Mouse (Mus musculus): ENCODE data around the gene Gm9887. TPM values are rescaled to one million over a fixed set of nuclear protein-coding genes. Genes with fewer than 3 reads are reported as not detected.

Gm9887 gene
- polyA plus RNA-seq, 1 experiment from 2014 or later: 1.6 TPM

DNA sequence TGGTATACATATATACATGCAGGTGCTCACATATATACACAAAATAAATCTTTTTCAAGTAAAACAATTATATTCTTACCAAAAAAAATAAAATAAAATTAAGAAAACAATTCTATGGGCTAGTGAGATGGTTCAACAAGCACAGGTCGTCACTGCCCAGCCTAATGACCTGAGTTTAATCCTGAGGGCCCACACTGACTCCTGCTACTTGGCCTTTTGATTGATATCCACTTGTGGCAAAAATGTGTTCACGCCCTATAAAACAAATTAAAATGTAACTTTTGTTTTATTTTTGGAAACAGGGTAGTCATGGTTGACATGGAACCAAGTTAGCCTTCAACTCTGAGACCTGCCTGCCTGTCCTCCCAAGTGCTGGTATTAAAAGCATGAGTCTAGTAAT is 22.3 kb downstream of the Gm9887 start:
- 91% methylated on average over 2 of the region's 2 CpGs for WGBS
- Histone ChIP-seq H3K9me3 (no peaks in the 10 kb centered on the region), H3K36me3 (peaks cover 76% of the 10 kb centered on the region), H3K4me3 (no peak overlapping the region), H3K4me1 (no peaks in the 10 kb centered on the region), H3K27me3 (no peaks in the 10 kb centered on the region), H3K4me2 (no peak overlapping the region), H3K27ac (no peak overlapping the region), H3K9ac (no peak overlapping the region)
- ATAC-seq (ENCODE audit: insufficient number of reproducible peaks, insufficient read depth, low FRiP score, low TSS enrichment, low read depth): no peak

DNA sequence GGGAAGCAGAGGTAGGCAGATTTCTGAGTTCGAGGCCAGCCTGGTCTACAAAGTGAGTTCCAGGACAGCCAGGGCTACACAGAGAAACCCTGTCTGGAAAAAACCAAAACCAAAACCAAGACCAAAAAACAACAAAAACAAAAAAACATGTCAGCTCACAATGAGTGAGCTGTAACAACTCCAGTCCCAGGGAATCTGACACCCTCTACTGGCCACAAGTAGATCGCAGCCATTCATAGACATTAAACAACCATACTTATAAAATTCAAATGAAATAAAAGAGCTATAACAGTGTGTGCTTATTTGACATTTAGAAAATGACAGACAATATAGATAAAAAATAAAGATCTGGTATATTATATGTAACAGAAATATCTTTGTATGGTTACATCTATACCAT is 38.7 kb downstream of the Gm9887 start:
- no peaks in the 10 kb centered on the region for H3K4me1 ChIP-seq
- 81% methylated on average over 2 of the region's 2 CpGs for WGBS
- no peak overlapping the region for H3K27ac ChIP-seq
- H3K27me3 ChIP-seq: no peaks in the 10 kb centered on the region
- H3K9me3 ChIP-seq: no peaks in the 10 kb centered on the region
- H3K9ac ChIP-seq: no peak overlapping the region
- ATAC-seq (ENCODE audit: insufficient number of reproducible peaks, insufficient read depth, low FRiP score, low TSS enrichment, low read depth): no peak
- no peak overlapping the region for H3K4me2 ChIP-seq
- H3K4me3 ChIP-seq: no peak overlapping the region
- peaks cover 71% of the 10 kb centered on the region for H3K36me3 ChIP-seq

DNA sequence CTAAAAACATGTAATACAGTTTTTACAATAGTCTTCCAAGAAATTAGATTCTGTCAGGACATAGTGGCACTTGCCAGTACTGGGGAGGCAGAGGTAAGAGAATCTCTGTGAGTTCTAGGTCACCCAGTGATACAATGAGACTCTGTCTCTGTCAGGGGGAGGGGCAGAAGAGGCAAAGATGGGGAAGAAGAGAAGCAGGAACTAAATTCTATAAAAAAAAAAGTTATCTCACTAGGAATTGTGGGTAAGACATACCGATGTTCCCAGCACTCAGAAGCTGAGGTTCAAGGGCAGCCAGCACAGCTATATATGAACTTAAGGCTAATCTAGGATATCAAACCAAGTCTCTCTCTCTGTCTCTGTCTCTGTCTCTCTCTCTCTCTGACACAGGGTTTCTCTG is 40.1 kb downstream of the Gm9887 start:
- Histone ChIP-seq H3K4me2 (no peak overlapping the region), H3K27ac (no peak overlapping the region), H3K4me1 (no peaks in the 10 kb centered on the region), H3K36me3 (peaks cover 74% of the 10 kb centered on the region), H3K4me3 (no peak overlapping the region), H3K9me3 (no peaks in the 10 kb centered on the region), H3K27me3 (no peaks in the 10 kb centered on the region), H3K9ac (no peak overlapping the region)
- ATAC-seq (ENCODE audit: insufficient number of reproducible peaks, insufficient read depth, low FRiP score, low TSS enrichment, low read depth): no peak
- 82% methylated on average over 1 of the region's 1 CpGs for WGBS

DNA sequence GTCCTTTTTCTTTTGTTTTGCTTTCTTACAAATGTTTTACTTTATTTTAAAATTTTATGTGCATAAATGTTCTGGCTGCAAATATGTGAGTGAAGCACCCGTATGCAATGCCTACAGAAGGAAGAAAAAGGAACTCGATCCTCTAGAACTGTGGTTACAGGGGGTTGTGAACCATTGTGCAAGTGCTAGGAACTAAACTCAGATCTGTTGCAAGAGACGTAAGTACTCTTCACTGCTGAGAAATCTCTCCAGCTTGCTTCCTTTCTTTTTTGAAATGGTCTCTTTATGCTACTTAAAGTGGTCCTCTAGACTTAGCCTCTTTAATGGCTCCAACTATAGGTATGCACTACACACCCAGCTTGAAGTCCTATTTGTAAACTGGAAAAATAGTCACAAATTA is 41.1 kb downstream of the Gm9887 start:
- no peaks in the 10 kb centered on the region for H3K4me1 ChIP-seq
- WGBS: 90% methylated on average over 3 of the region's 3 CpGs
- peaks cover 72% of the 10 kb centered on the region for H3K36me3 ChIP-seq
- no peaks in the 10 kb centered on the region for H3K27me3 ChIP-seq
- ATAC-seq (ENCODE audit: insufficient number of reproducible peaks, insufficient read depth, low FRiP score, low TSS enrichment, low read depth): no peak
- H3K9me3 ChIP-seq: no peaks in the 10 kb centered on the region
- no peak overlapping the region for H3K4me2 ChIP-seq
- no peak overlapping the region for H3K9ac ChIP-seq
- H3K27ac ChIP-seq: no peak overlapping the region
- H3K4me3 ChIP-seq: no peak overlapping the region

Small RNAs within 50 kb of the gene (microRNA-seq; reads per million reads assigned to microRNA genes)
- not detected for gene Gm47299
- gene Gm47305: not detected

Other genes with a start within 250 kb of the Gm9887 start
- 2,108 and 2,174 TPM in 2 replicates for gene Rps29, start 213.3 kb downstream of the Gm9887 start, polyA plus RNA-seq (2015; fragmentation: Nextera tagmentation; extraction: Ambion mirVana)
- gene Lrr1, start 203.6 kb downstream of the Gm9887 start, polyA plus RNA-seq (2015; fragmentation: Nextera tagmentation; extraction: Ambion mirVana): 22.0 and 22.3 TPM in 2 replicates
- 521 and 554 TPM in 2 replicates for gene Rpl36al, start 188.4 kb downstream of the Gm9887 start, polyA plus RNA-seq (2015; fragmentation: Nextera tagmentation; extraction: Ambion mirVana)
- 43.8 and 44.1 TPM in 2 replicates for gene Mgat2, start 188.3 kb downstream of the Gm9887 start, polyA plus RNA-seq (2015; fragmentation: Nextera tagmentation; extraction: Ambion mirVana)
- 33.8 and 40.4 TPM in 2 replicates for gene Gm49383, start 175.4 kb downstream of the Gm9887 start, polyA plus RNA-seq (2015; fragmentation: Nextera tagmentation; extraction: Ambion mirVana)
- gene Dnaaf2, start 174.0 kb downstream of the Gm9887 start, polyA plus RNA-seq (2015; fragmentation: Nextera tagmentation; extraction: Ambion mirVana): 12.0 and 14.4 TPM in 2 replicates
- 26.1 and 33.9 TPM in 2 replicates for gene Gm49384, start 168.2 kb downstream of the Gm9887 start, polyA plus RNA-seq (2015; fragmentation: Nextera tagmentation; extraction: Ambion mirVana)
- gene Pole2, start 144.3 kb downstream of the Gm9887 start, polyA plus RNA-seq (2015; fragmentation: Nextera tagmentation; extraction: Ambion mirVana): 25.5 and 29.5 TPM in 2 replicates
- 10.5 and 12.4 TPM in 2 replicates for gene Klhdc1, start 131.3 kb downstream of the Gm9887 start, polyA plus RNA-seq (2015; fragmentation: Nextera tagmentation; extraction: Ambion mirVana)
- 148 and 150 TPM in 2 replicates for gene Klhdc2, start 75.8 kb downstream of the Gm9887 start, polyA plus RNA-seq (2015; fragmentation: Nextera tagmentation; extraction: Ambion mirVana)
- 107 and 112 TPM in 2 replicates for gene Nemf, start 15.3 kb downstream of the Gm9887 start, polyA plus RNA-seq (2015; fragmentation: Nextera tagmentation; extraction: Ambion mirVana)
- gene Arf6, start 308 bp downstream of the Gm9887 start, polyA plus RNA-seq (2015; fragmentation: Nextera tagmentation; extraction: Ambion mirVana): 48.4 and 56.7 TPM in 2 replicates
- 30.8 and 36.9 TPM in 2 replicates for gene Vcpkmt, start 210.6 kb upstream of the Gm9887 start, polyA plus RNA-seq (2015; fragmentation: Nextera tagmentation; extraction: Ambion mirVana)